Mouse (Mus musculus) brain, embryonic 14.5 days (tissue): Measurements from ENCODE around the gene Map2k2.

ENCODE experiments used
- CTCF ChIP-seq: fragments of 200-500 bp; IDR thresholded peaks from 2 replicates; pipeline ENCODE4 v1.5.1; 2012; ENCODE audit warnings: inconsistent platforms, mild to moderate bottlenecking, moderate library complexity, borderline replicate concordance; ENCODE audit not compliant: insufficient read depth, insufficient read length; ENCODE audit errors: extremely low read depth
- POLR2A ChIP-seq: fragments of 200-500 bp; IDR thresholded peaks from 2 replicates; pipeline ENCODE4 v1.6.1; 2012; ENCODE audit warnings: mild to moderate bottlenecking, inconsistent platforms, borderline replicate concordance; ENCODE audit not compliant: poor library complexity, insufficient read depth, insufficient read length, severe bottlenecking; ENCODE audit errors: extremely low read depth

DNA sequence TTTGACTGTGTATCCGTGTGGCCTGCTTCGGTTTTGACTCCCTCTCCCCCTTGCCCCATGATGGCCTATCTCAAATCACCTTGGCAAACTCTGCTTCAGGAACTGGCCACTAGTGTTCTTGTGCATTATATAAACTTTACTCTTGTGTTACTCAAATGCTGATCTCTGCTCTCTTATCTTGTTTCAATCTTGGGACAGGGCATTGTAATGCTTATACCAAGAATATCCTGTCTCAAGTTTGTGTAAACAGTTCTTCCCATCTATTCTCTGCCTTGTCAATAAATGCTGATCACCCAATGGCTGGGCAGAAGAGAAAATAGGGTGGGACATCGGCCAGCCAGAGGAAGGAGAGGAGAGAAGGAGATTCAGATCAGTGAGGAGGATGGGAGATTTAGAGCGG lies 43.0 kb upstream of the Map2k2 start:
- no peak for TF ChIP-seq CTCF
- TF ChIP-seq POLR2A, result no peak
